Mouse (Mus musculus) limb, embryonic 13.5 days (tissue): ENCODE measurements at regions not wholly inside any gene's neighbourhood (a gene's known extent, or its start where the extent isn't known, plus 50 kb on each side); places are given as distances from the start of the nearest gene placed in this dataset.

Experiments used
- ATAC-seq: fragments of 200-750 bp; cut with Nextera tagmentation; 2 replicates; pipeline ENCODE4 v1.8.0; 2017; ENCODE audit warnings: low read depth, moderate number of reproducible peaks, moderate TSS enrichment; ENCODE audit not compliant: low FRiP score
- H3K27ac ChIP-seq: fragments of 300-500 bp; sonication (generic); 2 replicates; pipeline ENCODE4 v1.5.1; 2015; ENCODE audit warnings: inconsistent platforms, mild to moderate bottlenecking, moderate library complexity
- H3K27me3 ChIP-seq: fragments of 300-500 bp; sonication (generic); 2 replicates; pipeline ENCODE4 v1.6.1; 2015; ENCODE audit warnings: mild to moderate bottlenecking, inconsistent platforms
- H3K36me3 ChIP-seq: fragments of 300-500 bp; sonication (generic); 2 replicates; pipeline ENCODE4 v1.6.1; 2015; ENCODE audit warnings: inconsistent platforms, mild to moderate bottlenecking, moderate library complexity
- H3K4me1 ChIP-seq: fragments of 300-500 bp; sonication (generic); 2 replicates; pipeline ENCODE4 v1.6.1; 2015; ENCODE audit warnings: inconsistent platforms
- H3K4me2 ChIP-seq: fragments of 300-500 bp; sonication (generic); replicated peaks from 2 replicates; pipeline ENCODE4 v1.6.1; 2015; ENCODE audit warnings: inconsistent platforms, mild to moderate bottlenecking, moderate library complexity
- H3K4me3 ChIP-seq: fragments of 300-500 bp; sonication (generic); 2 replicates; pipeline ENCODE4 v1.5.1; 2015; ENCODE audit warnings: moderate library complexity, mild to moderate bottlenecking, inconsistent platforms
- H3K9ac ChIP-seq: fragments of 300-500 bp; sonication (generic); 2 replicates; pipeline ENCODE4 v1.6.1; 2015; ENCODE audit warnings: mild to moderate bottlenecking, inconsistent platforms
- H3K9me3 ChIP-seq: fragments of 300-500 bp; sonication (generic); 2 replicates; pipeline ENCODE4 v1.6.1; 2016; ENCODE audit warnings: inconsistent platforms
- WGBS: fragments of 180-500 bp; shearing (Covaris S2); methylation state at CpG from one replicate; pipeline ENCODE4 v1.1.7; 2015; 5-methylcytosine and 5-hydroxymethylcytosine counted together

- Histone ChIP-seq H3K36me3 (no peaks in the 10 kb centered on the region), H3K27me3 (no peaks in the 10 kb centered on the region), H3K4me1 (no peaks in the 10 kb centered on the region), H3K4me3 (no peak overlapping the region), H3K9ac (no peak overlapping the region), H3K27ac (no peak overlapping the region), H3K9me3 (no peaks in the 10 kb centered on the region), H3K4me2 (no peak overlapping the region)
- no peak for ATAC-seq
- WGBS: 84% methylated on average over 2 of the region's 2 CpGs
These were observed 67.0 kb upstream of the Phyhipl start for GRCm38 (mm10) chr10:70722783-70723182.

DNA sequence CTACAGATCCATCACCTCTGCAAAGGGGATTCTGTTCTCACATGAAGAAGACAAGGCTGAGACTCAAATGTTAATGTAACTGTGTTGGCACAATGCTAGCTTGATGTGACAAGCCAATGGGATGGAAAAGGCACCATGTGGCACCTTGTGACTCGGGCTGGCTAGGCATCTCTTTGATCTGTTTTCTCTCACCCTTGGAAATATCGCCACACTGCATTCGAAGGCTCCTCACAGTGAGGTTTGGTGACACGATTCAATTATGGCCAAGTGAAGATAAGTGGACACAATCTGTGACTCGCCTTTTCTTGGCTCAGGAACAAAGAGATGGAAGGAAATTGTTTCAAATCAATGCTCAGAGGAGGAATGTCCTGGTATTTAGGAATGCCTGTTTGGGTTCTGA is 66.6 kb upstream of the Phyhipl start:
- Histone ChIP-seq H3K36me3 (no peaks in the 10 kb centered on the region), H3K9ac (no peak overlapping the region), H3K4me3 (no peak overlapping the region), H3K27me3 (no peaks in the 10 kb centered on the region), H3K9me3 (no peaks in the 10 kb centered on the region), H3K4me2 (no peak overlapping the region), H3K4me1 (no peaks in the 10 kb centered on the region), H3K27ac (no peak overlapping the region)
- WGBS: 81% methylated on average over 5 of the region's 5 CpGs
- ATAC-seq: no peak

DNA sequence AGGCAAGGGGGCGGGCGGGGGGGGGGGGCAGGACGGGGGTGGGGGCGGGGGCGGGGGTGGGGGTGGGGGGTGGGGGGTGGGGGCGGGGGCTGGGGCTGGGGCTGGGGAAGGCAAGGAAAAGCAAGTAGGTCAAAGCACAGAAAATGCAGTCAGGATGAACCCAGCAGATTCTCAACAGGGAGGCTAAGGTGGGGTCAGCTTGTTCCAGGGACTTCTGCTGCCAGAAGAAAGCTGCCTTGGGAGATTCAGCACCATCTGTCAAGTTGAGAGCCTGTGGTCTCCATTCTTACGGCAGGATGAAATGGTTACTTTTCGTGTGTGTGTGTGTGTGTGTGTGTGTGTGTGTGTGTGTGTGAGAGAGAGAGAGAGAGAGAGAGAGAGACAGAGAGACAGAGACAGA is 61.7 kb upstream of the Phyhipl start:
- WGBS: 23% methylated on average over 2 of the region's 8 CpGs
- Histone ChIP-seq H3K4me1 (peaks cover 3% of the 10 kb centered on the region; the same call in 1 of the 2 replicates), H3K9ac (no peak overlapping the region), H3K9me3 (no peaks in the 10 kb centered on the region), H3K27ac (no peak overlapping the region), H3K36me3 (no peaks in the 10 kb centered on the region), H3K4me2 (peak overlapping the region; percentile 34; the same call in 1 of the 2 replicates), H3K4me3 (no peak overlapping the region), H3K27me3 (no peaks in the 10 kb centered on the region)
- ATAC-seq: no peak

GRCm38 (mm10) chr10:70717025-70717424 is 61.3 kb upstream of the Phyhipl start:
- H3K36me3 ChIP-seq: no peaks in the 10 kb centered on the region
- peaks cover 3% of the 10 kb centered on the region; the same call in 1 of the 2 replicates for H3K4me1 ChIP-seq
- no peaks in the 10 kb centered on the region for H3K27me3 ChIP-seq
- ATAC-seq: peak; percentile 24; the same call in 1 of the 2 replicates
- no peak overlapping the region for H3K4me3 ChIP-seq
- 17% methylated on average over 6 of the region's 6 CpGs for WGBS
- H3K9me3 ChIP-seq: no peaks in the 10 kb centered on the region
- 0 out of 2 replicates have a peak overlapping the region, but pooled peaks have one; percentile 8 for H3K9ac ChIP-seq
- H3K4me2 ChIP-seq: peak overlapping the region; percentile 23; the same call in 1 of the 2 replicates
- peak overlapping the region; percentile 58; the same call in 1 of the 2 replicates for H3K27ac ChIP-seq

DNA sequence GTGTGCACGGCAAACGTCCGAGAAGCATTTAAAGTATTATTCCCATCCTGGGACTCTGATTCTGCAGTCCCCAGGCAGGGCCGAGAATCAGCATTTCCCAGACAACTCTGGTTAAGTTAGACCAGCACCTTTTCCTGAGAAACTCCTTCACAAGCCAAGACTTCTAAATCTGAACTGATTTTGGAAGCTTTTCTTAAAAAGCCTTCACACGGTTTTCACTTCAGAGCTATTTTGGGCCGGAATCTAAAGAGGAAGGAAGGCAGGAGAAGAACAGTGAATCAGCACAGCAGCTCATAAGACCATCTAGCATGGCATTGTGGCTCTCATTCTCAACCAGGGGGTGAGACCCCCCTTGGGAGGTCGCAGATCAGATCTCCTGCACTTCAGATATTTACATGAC is 57.5 kb upstream of the Phyhipl start:
- 90% methylated on average over 7 of the region's 7 CpGs for WGBS
- no peak for ATAC-seq
- Histone ChIP-seq H3K27me3 (no peaks in the 10 kb centered on the region), H3K4me1 (peaks cover 3% of the 10 kb centered on the region; the same call in 1 of the 2 replicates), H3K36me3 (no peaks in the 10 kb centered on the region), H3K4me3 (no peak overlapping the region), H3K4me2 (no peak overlapping the region), H3K9ac (no peak overlapping the region), H3K27ac (no peak overlapping the region), H3K9me3 (no peaks in the 10 kb centered on the region)

GRCm38 (mm10) chr10:70708806-70709205 is 53.0 kb upstream of the Phyhipl start:
- Histone ChIP-seq H3K4me2 (no peak overlapping the region), H3K4me3 (no peak overlapping the region), H3K27me3 (no peaks in the 10 kb centered on the region), H3K9me3 (no peaks in the 10 kb centered on the region), H3K4me1 (no peaks in the 10 kb centered on the region), H3K36me3 (no peaks in the 10 kb centered on the region), H3K9ac (no peak overlapping the region), H3K27ac (no peak overlapping the region)
- no peak for ATAC-seq
- 57% methylated on average over 3 of the region's 3 CpGs for WGBS
